Mouse (Mus musculus): ENCODE measurements at regions not wholly inside any gene's neighbourhood (a gene's known extent, or its start where the extent isn't known, plus 50 kb on each side); places are given as distances from the start of the nearest gene placed in this dataset.

DNA sequence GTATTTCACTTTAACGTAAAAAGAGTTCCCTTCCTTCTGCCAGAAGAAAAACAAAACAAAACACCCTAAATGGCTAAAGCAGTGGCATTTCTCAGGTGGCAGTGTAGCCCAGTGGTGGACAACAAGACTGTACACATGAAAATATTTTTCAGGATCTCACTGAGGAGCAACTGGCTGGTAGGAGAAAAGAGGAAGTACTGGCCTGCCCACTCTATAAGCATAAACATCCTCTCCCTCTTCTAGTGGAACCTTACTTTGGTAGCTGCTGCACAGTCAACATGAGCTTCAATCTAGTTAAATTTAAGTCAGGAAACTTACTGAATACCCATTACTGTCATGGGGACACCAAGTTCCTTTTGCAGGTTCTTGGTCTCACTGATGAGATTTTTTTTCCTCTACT, 209.5 kb upstream of the Ednrb start:
- Histone ChIP-seq H3K36me3 (no peaks in the 10 kb centered on the region), H3K27me3 (replicated peaks) (no peaks in the 10 kb centered on the region), H3K9me3 (replicated peaks) (0 out of 2 replicates have a peak, but pooled peaks cover 3% of the 10 kb centered on the region), H3K4me3 (no peak overlapping the region), H3K4me1 (replicated peaks) (no peaks in the 10 kb centered on the region), H3K9ac (no peak overlapping the region), H3K4me2 (no peak overlapping the region), H3K27ac (ENCODE audit: poor library complexity, severe bottlenecking) (no peak overlapping the region)
- 71% methylated on average over 1 of the region's 1 CpGs for WGBS
- no peak for ATAC-seq (ENCODE audit: insufficient number of reproducible peaks, low FRiP score)

DNA sequence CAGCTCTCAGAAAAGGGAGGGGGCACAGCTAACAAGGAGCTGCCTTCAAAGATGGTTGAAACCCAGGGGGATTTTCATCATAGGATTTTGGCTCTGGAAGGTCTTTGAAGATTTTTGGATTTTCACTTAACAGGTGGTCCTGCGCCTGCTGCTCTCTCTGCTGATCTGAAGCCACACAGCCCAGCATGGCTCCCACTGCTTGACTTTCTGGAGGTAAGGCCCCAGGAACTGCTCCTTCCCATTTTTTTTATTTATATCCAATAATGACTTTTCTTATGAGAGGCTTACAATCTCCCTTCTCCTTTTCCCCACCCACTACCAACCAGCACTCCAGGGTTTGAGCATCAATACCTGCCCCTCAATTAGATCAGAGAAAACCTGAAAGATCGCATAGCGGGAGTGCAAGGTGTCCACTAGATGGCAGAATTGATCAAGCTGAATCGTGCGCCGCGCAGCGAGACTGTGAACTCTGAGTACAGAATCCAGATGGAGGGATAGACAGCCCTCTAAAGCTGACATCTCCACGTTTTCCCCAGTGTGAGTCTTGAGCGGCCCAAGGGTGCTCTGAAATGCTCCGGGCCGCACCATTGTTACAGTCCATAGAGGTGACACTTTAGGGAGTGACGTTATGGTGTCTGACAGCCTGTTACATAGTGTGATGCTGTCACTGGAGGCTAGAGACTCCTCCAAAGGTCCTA, 194.6 kb upstream of the Ednrb start:
- Histone ChIP-seq H3K27me3 (replicated peaks) (no peaks in the 10 kb centered on the region), H3K9ac (no peak overlapping the region), H3K4me3 (no peak overlapping the region), H3K4me1 (replicated peaks) (no peaks in the 10 kb centered on the region), H3K4me2 (peak overlapping the region; percentile 34; the same call in 1 of the 2 replicates), H3K36me3 (no peaks in the 10 kb centered on the region), H3K27ac (ENCODE audit: poor library complexity, severe bottlenecking) (no peak overlapping the region), H3K9me3 (replicated peaks) (no peaks in the 10 kb centered on the region)
- no peak for ATAC-seq (ENCODE audit: insufficient number of reproducible peaks, low FRiP score)
- WGBS: 11% methylated on average over 13 of the region's 13 CpGs

DNA sequence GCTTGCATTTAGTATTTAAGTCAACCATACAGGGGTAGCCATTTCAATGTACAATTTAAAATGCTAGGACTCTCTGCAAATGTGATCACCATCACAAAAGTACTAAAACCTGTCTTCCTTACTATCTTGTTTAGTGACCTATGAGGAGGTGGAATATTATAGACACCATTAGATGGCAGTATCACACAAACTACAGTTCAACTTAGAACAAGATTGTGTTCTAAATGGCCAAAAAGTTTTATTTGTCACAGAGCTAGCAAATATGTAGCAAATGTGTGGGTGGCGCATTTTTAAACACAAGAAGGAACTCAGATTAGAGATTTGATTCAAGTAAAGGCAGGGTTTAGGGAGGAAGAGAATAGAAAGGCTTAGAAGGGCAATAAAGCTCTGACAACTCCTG, 189.4 kb upstream of the Ednrb start:
- 34% methylated on average over 1 of the region's 1 CpGs for WGBS
- no peaks in the 10 kb centered on the region for H3K4me1 ChIP-seq (replicated peaks)
- no peaks in the 10 kb centered on the region for H3K9me3 ChIP-seq (replicated peaks)
- H3K4me3 ChIP-seq: no peak overlapping the region
- H3K4me2 ChIP-seq: no peak overlapping the region
- H3K36me3 ChIP-seq: no peaks in the 10 kb centered on the region
- no peak overlapping the region for H3K27ac ChIP-seq (ENCODE audit: poor library complexity, severe bottlenecking)
- H3K9ac ChIP-seq: no peak overlapping the region
- no peak for ATAC-seq (ENCODE audit: insufficient number of reproducible peaks, low FRiP score)
- no peaks in the 10 kb centered on the region for H3K27me3 ChIP-seq (replicated peaks)

DNA sequence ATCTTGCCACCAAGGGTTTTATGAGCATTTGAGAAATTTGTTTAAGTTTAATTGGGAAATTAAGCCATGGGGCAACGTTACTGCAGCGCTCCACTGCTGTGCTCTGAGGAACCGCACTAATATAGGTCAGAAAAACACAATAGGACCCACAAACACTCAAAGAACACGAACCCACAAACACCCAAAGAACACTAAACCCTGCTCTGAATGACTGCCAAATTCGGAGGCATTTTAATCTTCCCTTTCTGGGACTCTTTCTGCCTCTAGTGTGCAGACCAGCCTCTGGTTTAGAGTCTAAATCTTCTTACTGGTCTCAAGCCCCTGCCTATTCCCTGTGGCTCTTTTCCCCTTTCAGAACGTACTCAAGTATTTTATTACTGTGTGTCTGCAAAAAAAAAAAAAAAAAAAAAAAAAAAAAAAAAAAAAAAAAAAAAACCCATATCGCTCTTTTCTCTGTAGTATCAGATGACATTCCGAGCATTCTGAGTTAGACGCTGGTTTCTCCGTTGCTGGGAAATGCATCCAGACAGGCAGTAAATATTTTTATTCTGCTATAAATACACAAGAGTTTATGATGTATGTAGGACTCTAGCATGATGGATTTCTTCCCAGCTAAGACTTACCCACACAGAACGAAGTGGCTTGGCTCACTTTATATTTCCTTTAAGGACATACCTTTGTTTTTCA, 186.7 kb upstream of the Ednrb start:
- no peak overlapping the region for H3K4me2 ChIP-seq
- H3K9me3 ChIP-seq (replicated peaks): no peaks in the 10 kb centered on the region
- H3K27me3 ChIP-seq (replicated peaks): no peaks in the 10 kb centered on the region
- ATAC-seq (ENCODE audit: insufficient number of reproducible peaks, low FRiP score): no peak
- H3K4me1 ChIP-seq (replicated peaks): no peaks in the 10 kb centered on the region
- no peaks in the 10 kb centered on the region for H3K36me3 ChIP-seq
- H3K27ac ChIP-seq (ENCODE audit: poor library complexity, severe bottlenecking): no peak overlapping the region
- H3K9ac ChIP-seq: no peak overlapping the region
- WGBS: 67% methylated on average over 11 of the region's 11 CpGs
- H3K4me3 ChIP-seq: no peak overlapping the region

DNA sequence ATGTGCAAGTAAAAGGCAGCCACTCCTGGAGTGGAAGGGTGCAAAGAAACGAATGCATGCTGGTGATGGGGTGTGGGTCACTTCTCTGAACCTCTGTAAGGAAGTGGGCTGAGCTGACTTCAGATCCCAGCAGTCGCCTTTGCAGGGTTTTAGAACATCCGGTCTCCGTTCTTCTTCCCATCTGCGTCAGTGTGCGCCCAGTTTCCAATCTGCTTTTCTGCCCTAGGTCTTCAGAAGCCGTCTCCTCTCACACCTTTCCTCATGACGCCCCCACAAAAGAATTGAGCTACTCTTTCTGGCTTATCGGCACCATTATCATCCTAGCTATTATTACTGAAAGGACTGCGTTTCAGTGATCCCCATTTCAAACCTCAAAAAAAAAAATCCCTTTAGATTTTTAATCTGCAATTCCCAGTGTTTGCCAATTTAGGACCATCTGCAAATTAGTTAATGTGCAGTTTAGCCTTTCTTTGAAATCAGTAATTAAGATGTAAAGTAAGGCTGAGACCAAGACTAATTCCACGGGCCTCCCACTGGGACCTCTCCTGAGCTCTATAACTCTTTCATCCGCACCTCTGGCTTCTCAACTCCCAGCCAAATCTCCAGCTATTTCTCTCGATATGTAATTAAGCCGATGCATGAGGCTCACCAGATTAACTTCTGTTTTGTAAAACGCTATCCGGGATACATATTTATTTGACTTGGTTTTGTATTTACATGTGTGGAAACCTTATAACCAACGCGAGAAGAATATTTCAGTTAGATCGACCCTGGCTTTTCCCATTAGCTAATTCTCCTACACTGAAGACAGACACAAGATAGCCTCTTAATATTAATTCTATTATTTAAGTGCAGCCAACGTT, 185.7 kb upstream of the Ednrb start:
- Histone ChIP-seq H3K4me2 (no peak overlapping the region), H3K27me3 (replicated peaks) (no peaks in the 10 kb centered on the region), H3K4me3 (no peak overlapping the region), H3K9me3 (replicated peaks) (no peaks in the 10 kb centered on the region), H3K27ac (ENCODE audit: poor library complexity, severe bottlenecking) (no peak overlapping the region), H3K36me3 (no peaks in the 10 kb centered on the region), H3K4me1 (replicated peaks) (no peaks in the 10 kb centered on the region), H3K9ac (no peak overlapping the region)
- 49% methylated on average over 20 of the region's 20 CpGs for WGBS
- ATAC-seq (ENCODE audit: insufficient number of reproducible peaks, low FRiP score): no peak

DNA sequence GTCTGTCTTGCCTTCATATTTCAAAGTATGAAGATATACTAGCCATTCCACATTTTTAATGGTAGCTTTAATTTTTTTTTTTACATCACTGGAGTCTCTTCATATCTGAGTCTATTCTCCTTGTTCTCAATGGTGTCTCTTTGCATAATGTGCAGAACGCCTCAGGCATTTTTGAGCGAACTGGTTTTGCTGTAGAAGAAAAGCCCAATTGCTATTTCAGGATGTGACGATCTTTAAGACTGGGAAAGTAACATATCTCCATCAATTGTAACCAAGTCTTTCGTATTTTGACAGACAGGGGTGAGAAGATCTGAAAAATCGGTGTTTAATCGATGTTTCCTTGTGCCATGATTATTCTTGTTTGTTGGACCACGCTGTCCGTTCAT, 183.7 kb upstream of the Ednrb start:
- Histone ChIP-seq H3K9me3 (replicated peaks) (no peaks in the 10 kb centered on the region), H3K9ac (no peak overlapping the region), H3K36me3 (no peaks in the 10 kb centered on the region), H3K4me2 (no peak overlapping the region), H3K4me1 (replicated peaks) (no peaks in the 10 kb centered on the region), H3K4me3 (no peak overlapping the region), H3K27me3 (replicated peaks) (no peaks in the 10 kb centered on the region), H3K27ac (ENCODE audit: poor library complexity, severe bottlenecking) (no peak overlapping the region)
- WGBS: 83% methylated on average over 8 of the region's 8 CpGs
- ATAC-seq (ENCODE audit: insufficient number of reproducible peaks, low FRiP score): no peak

DNA sequence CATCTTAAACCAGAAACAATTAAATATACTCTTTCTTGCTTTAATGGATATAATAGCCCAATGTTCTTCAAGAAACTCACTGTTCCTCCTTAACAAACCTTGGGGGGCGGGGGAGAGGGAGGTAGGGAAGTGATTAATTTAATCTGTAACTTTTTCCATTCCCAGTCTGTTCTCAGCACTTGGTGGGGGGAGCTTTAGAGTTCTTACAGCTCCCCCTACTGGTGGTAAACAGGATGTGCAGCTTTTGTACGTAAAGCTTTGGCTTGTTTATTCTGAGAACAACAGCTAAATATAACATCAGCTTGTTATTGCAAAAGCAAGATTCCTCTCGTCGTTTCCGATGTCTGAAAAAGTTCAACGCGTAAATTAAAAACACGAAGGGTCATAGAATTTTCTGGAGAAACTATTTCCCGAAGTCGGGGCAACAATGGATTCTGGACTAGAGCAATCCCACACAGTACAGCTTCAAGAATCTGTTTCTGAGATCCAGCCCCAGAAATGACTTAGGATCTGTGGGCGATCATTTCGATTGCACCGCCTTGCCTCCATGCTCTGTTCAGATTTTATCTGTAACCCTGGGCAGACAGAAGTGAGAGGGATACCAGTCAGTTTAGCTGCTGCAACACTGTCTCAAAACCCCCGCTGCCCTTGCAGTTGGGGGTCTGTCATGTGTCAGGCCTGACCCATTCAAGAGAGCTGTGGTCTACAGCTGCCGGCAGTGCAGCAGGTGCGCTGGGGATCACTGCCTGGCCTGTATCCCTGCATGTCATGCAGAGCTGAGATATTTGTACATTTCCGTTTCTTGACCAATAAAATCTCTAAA, 183.1 kb upstream of the Ednrb start:
- Histone ChIP-seq H3K27ac (ENCODE audit: poor library complexity, severe bottlenecking) (no peak overlapping the region), H3K27me3 (replicated peaks) (no peaks in the 10 kb centered on the region), H3K4me2 (peak overlapping the region; percentile 37; the same call in 1 of the 2 replicates), H3K36me3 (no peaks in the 10 kb centered on the region), H3K9ac (no peak overlapping the region), H3K4me3 (no peak overlapping the region), H3K9me3 (replicated peaks) (no peaks in the 10 kb centered on the region), H3K4me1 (replicated peaks) (no peaks in the 10 kb centered on the region)
- 24% methylated on average over 17 of the region's 17 CpGs for WGBS
- ATAC-seq (ENCODE audit: insufficient number of reproducible peaks, low FRiP score): peak; percentile 71; the same call in 1 of the 2 replicates

DNA sequence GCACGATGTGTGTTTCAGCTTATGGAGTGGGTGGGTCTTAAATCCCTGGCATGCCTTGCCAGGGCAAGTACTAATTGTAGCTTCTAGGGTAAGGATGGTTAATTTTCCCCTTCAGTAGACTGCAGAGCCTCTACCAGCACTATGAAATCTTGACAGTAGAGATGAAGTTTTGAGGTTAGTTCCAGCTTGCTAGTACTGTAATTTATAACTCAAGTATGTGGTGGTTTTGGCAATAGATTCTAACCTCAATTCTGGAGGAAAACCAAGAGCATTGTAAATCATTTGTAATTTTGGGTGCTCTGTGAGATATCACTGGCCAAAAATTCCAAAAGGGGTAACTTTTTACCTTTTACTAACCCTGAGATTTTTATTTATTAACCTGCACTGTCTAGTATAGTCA, 164.3 kb upstream of the Ednrb start:
- WGBS: 81% methylated on average over 1 of the region's 1 CpGs
- no peaks in the 10 kb centered on the region for H3K4me1 ChIP-seq (replicated peaks)

DNA sequence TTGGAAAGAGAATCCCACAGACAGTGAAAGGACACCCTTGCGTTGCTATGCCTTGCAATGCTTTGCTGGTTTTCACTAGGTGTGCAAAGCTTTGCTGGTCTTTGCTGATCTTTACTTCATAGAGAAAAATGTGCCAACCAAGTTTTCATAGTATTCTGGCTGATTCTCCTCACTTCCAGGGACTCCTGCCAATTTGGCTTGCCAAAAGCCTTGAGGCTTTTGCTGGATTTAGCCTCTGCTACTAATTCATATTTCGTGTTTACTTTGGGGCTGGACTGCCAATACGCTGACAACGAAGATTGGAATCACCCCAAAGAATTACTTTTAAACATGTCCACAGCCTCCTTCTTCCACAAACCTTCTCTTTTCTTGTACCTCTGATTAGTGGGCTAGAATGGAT, 162.2 kb upstream of the Ednrb start:
- no peak overlapping the region for H3K27ac ChIP-seq (ENCODE audit: poor library complexity, severe bottlenecking)
- 81% methylated on average over 4 of the region's 4 CpGs for WGBS
- H3K4me1 ChIP-seq (replicated peaks): no peaks in the 10 kb centered on the region
- H3K4me2 ChIP-seq: no peak overlapping the region
- no peak overlapping the region for H3K9ac ChIP-seq
- 0 out of 2 replicates have a peak, but pooled peaks cover 3% of the 10 kb centered on the region for H3K9me3 ChIP-seq (replicated peaks)
- no peaks in the 10 kb centered on the region for H3K36me3 ChIP-seq
- ATAC-seq (ENCODE audit: insufficient number of reproducible peaks, low FRiP score): no peak
- no peaks in the 10 kb centered on the region for H3K27me3 ChIP-seq (replicated peaks)
- no peak overlapping the region for H3K4me3 ChIP-seq

More for the DNA sequence above, 164.3 kb upstream of the Ednrb start:
- 0 out of 2 replicates have a peak, but pooled peaks cover 3% of the 10 kb centered on the region for H3K9me3 ChIP-seq (replicated peaks)
- H3K27ac ChIP-seq (ENCODE audit: poor library complexity, severe bottlenecking): no peak overlapping the region
- no peak for ATAC-seq (ENCODE audit: insufficient number of reproducible peaks, low FRiP score)
- no peaks in the 10 kb centered on the region for H3K27me3 ChIP-seq (replicated peaks)
- H3K9ac ChIP-seq: no peak overlapping the region
- H3K4me3 ChIP-seq: no peak overlapping the region
- H3K4me2 ChIP-seq: no peak overlapping the region
- no peaks in the 10 kb centered on the region for H3K36me3 ChIP-seq

DNA sequence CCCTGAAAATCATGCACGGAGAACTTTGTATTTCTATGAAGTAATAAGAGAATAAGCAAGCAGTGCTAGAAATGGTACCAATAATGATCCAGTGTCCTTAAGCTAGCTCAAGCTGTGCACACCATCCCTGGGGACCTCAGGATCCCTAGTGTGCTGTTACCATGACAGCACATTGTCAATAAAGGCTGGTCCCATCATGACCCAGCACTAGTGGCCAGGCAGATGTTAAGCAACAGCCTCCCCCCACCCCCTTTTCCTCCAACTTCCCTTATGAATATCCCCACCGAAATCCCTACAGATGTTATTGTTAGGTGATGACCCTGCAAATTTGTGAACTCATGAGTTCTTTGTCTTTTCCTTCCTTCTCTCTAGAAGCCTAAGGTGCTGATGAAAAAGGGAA, 160.9 kb upstream of the Ednrb start:
- H3K9ac ChIP-seq: no peak overlapping the region
- no peaks in the 10 kb centered on the region for H3K27me3 ChIP-seq (replicated peaks)
- H3K27ac ChIP-seq (ENCODE audit: poor library complexity, severe bottlenecking): no peak overlapping the region
- no peak overlapping the region for H3K4me2 ChIP-seq
- no peaks in the 10 kb centered on the region for H3K9me3 ChIP-seq (replicated peaks)
- H3K4me1 ChIP-seq (replicated peaks): no peaks in the 10 kb centered on the region
- no peak overlapping the region for H3K4me3 ChIP-seq
- whole genome bisulfite sequencing: 72% methylated on average over 2 of the region's 2 CpGs
- no peaks in the 10 kb centered on the region for H3K36me3 ChIP-seq
- ATAC-seq (ENCODE audit: insufficient number of reproducible peaks, low FRiP score): no peak
